Mouse (Mus musculus) CH12.LX (cell line): ENCODE results near the gene Plekhj1. TPM values are rescaled to one million over a fixed set of nuclear protein-coding genes. Genes with fewer than 3 reads are reported as not detected.

Experiments
- DNase-seq: peaks from one replicate; pipeline ENCODE4 v3.0.0-alpha.2; 2013; ENCODE audit errors: extremely low read depth
- H3K27ac ChIP-seq: 2 replicates; pipeline ENCODE4 v1.5.1; 2012; ENCODE audit warnings: low read depth, mild to moderate bottlenecking, control low read depth, moderate library complexity; ENCODE audit not compliant: insufficient read depth
- H3K27me3 ChIP-seq: replicated peaks from 2 replicates; pipeline ENCODE3; 2012; ENCODE audit warnings: inconsistent platforms
- H3K36me3 ChIP-seq, 2 experiments: replicated peaks in 1 of 2; 2 replicates each; pipeline versions ENCODE3 to v1.6.1; 2012; ENCODE audit warnings: inconsistent platforms in 1 of 2, low read length in 1 of 2, mild to moderate bottlenecking in 1 of 2, mixed read lengths in 1 of 2, moderate library complexity in 1 of 2; ENCODE audit not compliant: control insufficient read depth in 1 of 2, insufficient read depth in 1 of 2
- H3K4me1 ChIP-seq, 2 experiments: 2 replicates each; pipeline ENCODE4 v1.6.1; 2012; ENCODE audit warnings: inconsistent platforms in 1 of 2, moderate library complexity in 1 of 2; ENCODE audit not compliant: insufficient read depth in 2 of 2, control insufficient read depth in 1 of 2
- H3K4me2 ChIP-seq: 2 replicates; pipeline ENCODE4 v1.6.1; 2012; ENCODE audit warnings: low read depth, mild to moderate bottlenecking, control low read depth; ENCODE audit not compliant: poor library complexity, insufficient read depth, severe bottlenecking
- H3K4me3 ChIP-seq, 3 experiments: fragments of 150-350 bp in 1 of 3; sonication (generic) in 1 of 3; replicated peaks in 1 of 3; 2 replicates each; pipeline versions ENCODE3 to v1.5.1; 2011 to 2012; ENCODE audit warnings: low read depth in 2 of 3, low read length in 2 of 3, mild to moderate bottlenecking in 2 of 3, moderate library complexity in 2 of 3, control low read depth in 1 of 3, improper control_type of control experiment in 1 of 3, inconsistent platforms in 1 of 3, mixed read lengths in 1 of 3; ENCODE audit not compliant: poor library complexity in 1 of 3
- H3K79me2 ChIP-seq: replicated peaks from 2 replicates; pipeline ENCODE4 v1.6.1; 2012; ENCODE audit warnings: mild to moderate bottlenecking, moderate library complexity; ENCODE audit not compliant: control insufficient read depth, poor library complexity, insufficient read depth, severe bottlenecking; ENCODE audit errors: extremely low read depth
- H3K9ac ChIP-seq: 2 replicates; pipeline ENCODE4 v1.6.1; 2012; ENCODE audit warnings: low read depth, mild to moderate bottlenecking, control low read depth, moderate library complexity; ENCODE audit not compliant: insufficient read depth
- H3K9me3 ChIP-seq: replicated peaks from 2 replicates; pipeline ENCODE3; 2012; ENCODE audit warnings: low read length, inconsistent platforms, mixed read lengths
- ELF1 ChIP-seq: IDR thresholded peaks from 2 replicates; pipeline ENCODE4 v1.6.1; 2014; ENCODE audit warnings: low read depth, mild to moderate bottlenecking, inconsistent platforms, low read length, improper control_type of control experiment
- EP300 ChIP-seq: IDR thresholded peaks from 2 replicates; pipeline ENCODE4 v1.6.1; 2011; ENCODE audit warnings: low read length, improper control_type of control experiment
- GABPA ChIP-seq: IDR thresholded peaks from 2 replicates; pipeline ENCODE4 v1.6.1; 2012; ENCODE audit warnings: low read depth, low read length, improper control_type of control experiment, inconsistent platforms; ENCODE audit not compliant: insufficient replicate concordance
- HCFC1 ChIP-seq: IDR thresholded peaks from 2 replicates; pipeline ENCODE4 v1.6.1; 2012; ENCODE audit warnings: low read depth, mild to moderate bottlenecking, inconsistent platforms, low read length, improper control_type of control experiment
- JUND ChIP-seq: conservative IDR thresholded peaks from 2 replicates; pipeline ENCODE4 v1.6.1; 2011; ENCODE audit warnings: low read depth, low read length, improper control_type of control experiment
- KAT2A ChIP-seq: IDR thresholded peaks from 2 replicates; pipeline ENCODE4 v1.6.1; 2012; ENCODE audit warnings: low read length, improper control_type of control experiment, inconsistent platforms; ENCODE audit not compliant: insufficient replicate concordance
- MAFK ChIP-seq: IDR thresholded peaks from 2 replicates; pipeline ENCODE4 v1.6.1; 2011; ENCODE audit warnings: low read length, improper control_type of control experiment; ENCODE audit not compliant: insufficient replicate concordance
- MAX ChIP-seq: IDR thresholded peaks from 2 replicates; pipeline ENCODE4 v1.6.1; 2011; ENCODE audit warnings: low read length, improper control_type of control experiment
- MYC ChIP-seq: IDR thresholded peaks from 2 replicates; pipeline ENCODE4 v1.6.1; 2011; ENCODE audit warnings: low read depth, mild to moderate bottlenecking, improper control_type of control experiment, low read length
- POLR2A ChIP-seq: IDR thresholded peaks from 2 replicates; pipeline ENCODE4 v1.6.1; 2011; ENCODE audit warnings: low read depth, mild to moderate bottlenecking, improper control_type of control experiment, low read length
- POLR2AphosphoS2 ChIP-seq: IDR thresholded peaks from 2 replicates; pipeline ENCODE4 v1.6.1; 2011; ENCODE audit warnings: low read depth, low read length, improper control_type of control experiment
- RAD21 ChIP-seq: IDR thresholded peaks from 2 replicates; pipeline ENCODE4 v1.6.1; 2011; ENCODE audit warnings: low read depth, mild to moderate bottlenecking, low read length, improper control_type of control experiment, moderate library complexity
- RCOR1 ChIP-seq: conservative IDR thresholded peaks from 2 replicates; pipeline ENCODE4 v1.6.1; 2012; ENCODE audit warnings: low read depth, mild to moderate bottlenecking, inconsistent platforms, low read length, improper control_type of control experiment
- SIN3A ChIP-seq: IDR thresholded peaks from 2 replicates; pipeline ENCODE4 v1.6.1; 2012; ENCODE audit warnings: low read length, improper control_type of control experiment, inconsistent platforms
- SMC3 ChIP-seq: IDR thresholded peaks from 2 replicates; pipeline ENCODE4 v1.6.1; 2011; ENCODE audit warnings: low read depth, low read length, improper control_type of control experiment
- TBP ChIP-seq: conservative IDR thresholded peaks from 2 replicates; pipeline ENCODE4 v1.6.1; 2011; ENCODE audit warnings: low read depth, low read length, improper control_type of control experiment
- TCF12 ChIP-seq: IDR thresholded peaks from 2 replicates; pipeline ENCODE4 v1.6.1; 2014; ENCODE audit warnings: low read depth, mild to moderate bottlenecking, inconsistent platforms, low read length, improper control_type of control experiment
- UBTF ChIP-seq: IDR thresholded peaks from 2 replicates; pipeline ENCODE4 v1.6.1; 2012; ENCODE audit warnings: low read depth, mild to moderate bottlenecking, inconsistent platforms, low read length, improper control_type of control experiment, moderate library complexity
- ZC3H11A ChIP-seq: IDR thresholded peaks from 2 replicates; pipeline ENCODE4 v1.6.1; 2012; ENCODE audit warnings: low read depth, mild to moderate bottlenecking, inconsistent platforms, low read length, improper control_type of control experiment
- ZMIZ1 ChIP-seq: IDR thresholded peaks from 2 replicates; pipeline ENCODE4 v1.6.1; 2012; ENCODE audit warnings: low read depth, mild to moderate bottlenecking, inconsistent platforms, low read length, improper control_type of control experiment
- ZNF384 ChIP-seq: IDR thresholded peaks from 2 replicates; pipeline ENCODE4 v1.6.1; 2012; ENCODE audit warnings: low read depth, low read length, improper control_type of control experiment, inconsistent platforms
- dilution Hi-C: fragments of 300-500 bp; cut with MboI; formaldehyde crosslinking; loops from 2 replicates; pipeline ENCODE4 v1.14.3; 2020; ENCODE audit warnings: low sequenced_read_pairs; ENCODE audit not compliant: extremely low pct_unique_long_range_greater_than_20kb, extremely low pct_ligation_motif_present
- in situ Hi-C: fragments of 300-500 bp; cut with MboI; formaldehyde crosslinking; loops from 3 replicates; pipeline ENCODE4 v1.14.3; 2019; ENCODE audit warnings: low sequenced_read_pairs, low pct_ligation_motif_present, low pct_unique_long_range_greater_than_20kb, mixed read lengths
- polyA plus RNA-seq: library from polyadenylated mRNA; unstranded; fragments of >175 nt; gene quantifications from 2 replicates; pipeline ENCODE4 v1.2.1, GENCODE M21; 2012; ENCODE audit warnings: low read depth; ENCODE audit not compliant: insufficient read length
- total RNA-seq, 2 experiments: library from RNA; depleted of rRNA; stranded (reverse); fragments of 300-350 nt in 1 of 2; fragments of >200 nt in 1 of 2; gene quantifications; 2 replicates each; pipeline ENCODE4 v1.2.3; 2012 to 2014

The Plekhj1 gene
- total and polyA plus RNA-seq, 3 experiments, result 63.4 to 123 (median 63.8) TPM

GRCm38 (mm10) chr10:80773816-80774215 lies 24.6 kb downstream of the Plekhj1 start:
- TF ChIP-seq EP300 (no peak), POLR2AphosphoS2 (no peak), RAD21 (no peak), HCFC1 (no peak), KAT2A (no peak), ZC3H11A (no peak), SIN3A (no peak), JUND (no peak), UBTF (no peak), SMC3 (no peak), RCOR1 (no peak), ZMIZ1 (no peak), TBP (no peak), ELF1 (no peak), GABPA (no peak), MYC (no peak), MAFK (no peak)
- no peaks in the 10 kb centered on the region for H3K9me3 ChIP-seq
- dilution Hi-C loops (no loop called here), in situ Hi-C loops (no loop called here)
- no peaks in the 10 kb centered on the region for H3K79me2 ChIP-seq
- no peak overlapping the region for H3K9ac ChIP-seq
- H3K27ac ChIP-seq, result no peak overlapping the region
- no peak for DNase-seq
- H3K4me3 ChIP-seq, result no peak overlapping the region
- no peak overlapping the region for H3K4me2 ChIP-seq
- peaks cover 94 to 98% of the 10 kb centered on the region in 2 experiments for H3K36me3 ChIP-seq
- H3K27me3 ChIP-seq, result no peaks in the 10 kb centered on the region
- peaks cover 4 to 10% of the 10 kb centered on the region in 2 experiments; a peak in 2 of 4 replicates for H3K4me1 ChIP-seq

- H3K36me3 ChIP-seq, result peaks cover 82 to 94% of the 10 kb centered on the region in 2 experiments
- dilution Hi-C loops, result no loop called here
Observed at GRCm38 (mm10) chr10:80768365-80768764, 30.1 kb downstream of the Plekhj1 start.

More at GRCm38 (mm10) chr10:80768365-80768764, 30.1 kb downstream of the Plekhj1 start:
- H3K27me3 ChIP-seq, result no peaks in the 10 kb centered on the region
- TF ChIP-seq HCFC1 (no peak), KAT2A (no peak), MAX (no peak), TCF12 (no peak), JUND (no peak), TBP (no peak), ZC3H11A (no peak), RCOR1 (no peak), POLR2A (no peak), ZNF384 (no peak)
- H3K4me1 ChIP-seq, result peaks cover 0 to 2% of the 10 kb centered on the region in 2 experiments; a peak in 1 of 4 replicates
- in situ Hi-C loops, result no loop called here
- no peak for DNase-seq
- no peak overlapping the region for H3K27ac ChIP-seq
- H3K4me2 ChIP-seq, result no peak overlapping the region
- H3K79me2 ChIP-seq, result peaks cover 14% of the 10 kb centered on the region
- no peak overlapping the region for H3K4me3 ChIP-seq
- H3K9me3 ChIP-seq, result no peaks in the 10 kb centered on the region
- no peak overlapping the region for H3K9ac ChIP-seq
